Mouse (Mus musculus) limb, embryonic 15.5 days (tissue): ENCODE measurements around the gene Ubqln4. TPM values are rescaled to one million over a fixed set of nuclear protein-coding genes. Genes with fewer than 3 reads are reported as not detected.

Source experiments
- ATAC-seq: fragments of 200-750 bp; cut with Nextera tagmentation; 2 replicates; pipeline ENCODE4 v1.8.0; 2017; ENCODE audit warnings: low read depth, moderate TSS enrichment; ENCODE audit not compliant: insufficient number of reproducible peaks, low FRiP score, low TSS enrichment
- H3K27ac ChIP-seq: fragments of 300-500 bp; sonication (generic); 2 replicates; pipeline ENCODE4 v1.5.1; 2015; ENCODE audit warnings: moderate library complexity, mild to moderate bottlenecking, inconsistent platforms
- H3K27me3 ChIP-seq: fragments of 300-500 bp; sonication (generic); 2 replicates; pipeline ENCODE4 v1.6.1; 2015; ENCODE audit warnings: inconsistent platforms
- H3K36me3 ChIP-seq: fragments of 300-500 bp; sonication (generic); 2 replicates; pipeline ENCODE4 v1.6.1; 2015; ENCODE audit warnings: inconsistent platforms
- H3K4me1 ChIP-seq: fragments of 300-500 bp; sonication (generic); 2 replicates; pipeline ENCODE4 v1.6.1; 2015; ENCODE audit warnings: inconsistent platforms
- H3K4me2 ChIP-seq: fragments of 300-500 bp; sonication (generic); 2 replicates; pipeline ENCODE4 v1.6.1; 2015; ENCODE audit warnings: mild to moderate bottlenecking, inconsistent platforms
- H3K4me3 ChIP-seq: fragments of 300-500 bp; sonication (generic); 2 replicates; pipeline ENCODE4 v1.5.1; 2015; ENCODE audit warnings: mild to moderate bottlenecking, inconsistent platforms
- H3K9ac ChIP-seq: fragments of 300-500 bp; sonication (generic); 2 replicates; pipeline ENCODE4 v1.6.1; 2015; ENCODE audit warnings: inconsistent platforms
- H3K9me3 ChIP-seq: fragments of 300-500 bp; sonication (generic); 2 replicates; pipeline ENCODE4 v1.6.1; 2016; ENCODE audit warnings: inconsistent platforms
- WGBS: fragments of 180-500 bp; shearing (Covaris S2); methylation state at CpG from one replicate; pipeline ENCODE4 v1.1.7; 2015; 5-methylcytosine and 5-hydroxymethylcytosine counted together
- polyA plus RNA-seq: library from polyadenylated mRNA; unstranded; fragments of >200 nt; fragmentation: Nextera tagmentation; extraction: Ambion mirVana; gene quantifications from 2 replicates; pipeline ENCODE4 v1.2.1, GENCODE M21; 2015

The Ubqln4 gene
- polyA plus RNA-seq, 1 experiment from 2014 or later = 44.1 TPM

- Histone ChIP-seq H3K9ac (0 out of 2 replicates have a peak overlapping the region, but pooled peaks have one; percentile 23), H3K27ac (peak overlapping the region; percentile 75), H3K27me3 (no peaks in the 10 kb centered on the region), H3K36me3 (peaks cover 47% of the 10 kb centered on the region), H3K4me1 (peaks cover 70% of the 10 kb centered on the region), H3K4me3 (peak overlapping the region; percentile 82), H3K4me2 (peak overlapping the region; percentile 79), H3K9me3 (no peaks in the 10 kb centered on the region)
- ATAC-seq = no peak
- 10% methylated on average over 64 of the region's 64 CpGs for WGBS
Observed at GRCm38 (mm10) chr3:88536103-88536930, 17.2 kb upstream of the Ubqln4 start.

- 70% methylated on average over 6 of the region's 6 CpGs for WGBS
- 0 out of 2 replicates have a peak overlapping the region, but pooled peaks have one; percentile 79 for H3K4me2 ChIP-seq
- H3K27me3 ChIP-seq = no peaks in the 10 kb centered on the region
- H3K4me1 ChIP-seq = peaks cover 74% of the 10 kb centered on the region
- no peak for ATAC-seq
- H3K36me3 ChIP-seq = peaks cover 47% of the 10 kb centered on the region
- H3K9ac ChIP-seq = no peak overlapping the region
- peak overlapping the region; percentile 82; the same call in 1 of the 2 replicates for H3K4me3 ChIP-seq
- peak overlapping the region; percentile 75; the same call in 1 of the 2 replicates for H3K27ac ChIP-seq
- no peaks in the 10 kb centered on the region for H3K9me3 ChIP-seq
Observed at GRCm38 (mm10) chr3:88537146-88537545, 16.4 kb upstream of the Ubqln4 start.

GRCm38 (mm10) chr3:88538271-88539145, 15.1 kb upstream of the Ubqln4 start:
- WGBS = 61% methylated on average over 9 of the region's 9 CpGs
- ATAC-seq = no peak
- Histone ChIP-seq H3K4me2 (no peak overlapping the region), H3K4me3 (no peak overlapping the region), H3K36me3 (peaks cover 49% of the 10 kb centered on the region), H3K27me3 (no peaks in the 10 kb centered on the region), H3K9me3 (no peaks in the 10 kb centered on the region), H3K4me1 (peaks cover 71% of the 10 kb centered on the region), H3K9ac (no peak overlapping the region), H3K27ac (peak overlapping the region; percentile 18; the same call in 1 of the 2 replicates)

- Histone ChIP-seq H3K4me1 (peaks cover 64% of the 10 kb centered on the region), H3K9me3 (no peaks in the 10 kb centered on the region), H3K27me3 (no peaks in the 10 kb centered on the region), H3K36me3 (peaks cover 49% of the 10 kb centered on the region), H3K4me3 (no peak overlapping the region), H3K4me2 (no peak overlapping the region), H3K27ac (no peak overlapping the region; the same call in 1 of the 2 replicates), H3K9ac (no peak overlapping the region)
- WGBS = 27% methylated on average over 3 of the region's 3 CpGs
- no peak for ATAC-seq
Observed at GRCm38 (mm10) chr3:88539397-88539796, 14.2 kb upstream of the Ubqln4 start.

DNA sequence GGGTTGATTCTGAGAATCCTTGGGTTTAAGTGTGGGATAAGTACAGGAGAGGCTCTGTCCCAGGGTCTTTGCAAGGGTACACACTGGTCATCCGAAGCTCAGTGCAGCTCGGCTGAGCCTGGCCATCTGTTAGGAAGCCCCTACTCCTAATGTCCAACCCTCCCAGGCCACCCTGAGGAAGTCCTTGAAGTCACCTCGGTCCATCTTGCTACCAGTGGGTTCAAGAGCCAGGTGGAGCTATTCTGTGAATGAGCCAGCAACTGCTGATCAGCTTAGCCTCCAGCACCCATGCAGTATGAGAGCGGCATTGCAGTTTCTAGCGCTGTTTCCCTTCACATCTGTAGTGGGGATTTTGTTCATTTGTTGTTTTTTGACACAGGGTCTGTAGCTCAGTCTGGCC, 13.5 kb upstream of the Ubqln4 start:
- ATAC-seq = no peak
- Histone ChIP-seq H3K9me3 (no peaks in the 10 kb centered on the region), H3K4me1 (peaks cover 57% of the 10 kb centered on the region), H3K4me2 (no peak overlapping the region), H3K27ac (peak overlapping the region; percentile 59; the same call in 1 of the 2 replicates), H3K27me3 (no peaks in the 10 kb centered on the region), H3K4me3 (no peak overlapping the region), H3K9ac (no peak overlapping the region), H3K36me3 (peaks cover 49% of the 10 kb centered on the region)
- WGBS = 72% methylated on average over 5 of the region's 5 CpGs

- ATAC-seq = no peak
- H3K4me1 ChIP-seq = peaks cover 40% of the 10 kb centered on the region
- WGBS = 63% methylated on average over 7 of the region's 7 CpGs
- H3K36me3 ChIP-seq = peaks cover 39% of the 10 kb centered on the region
- H3K9ac ChIP-seq = no peak overlapping the region
- H3K9me3 ChIP-seq = no peaks in the 10 kb centered on the region
- no peaks in the 10 kb centered on the region for H3K27me3 ChIP-seq
- H3K4me2 ChIP-seq = no peak overlapping the region
- no peak overlapping the region for H3K4me3 ChIP-seq
- H3K27ac ChIP-seq = peak overlapping the region; percentile 30; the same call in 1 of the 2 replicates
Observed at GRCm38 (mm10) chr3:88541622-88542401, 11.7 kb upstream of the Ubqln4 start.

- no peak overlapping the region for H3K4me2 ChIP-seq
- H3K9ac ChIP-seq = no peak overlapping the region
- H3K27ac ChIP-seq = peak overlapping the region; percentile 30; the same call in 1 of the 2 replicates
- ATAC-seq = no peak
- H3K9me3 ChIP-seq = no peaks in the 10 kb centered on the region
- WGBS = 69% methylated on average over 4 of the region's 4 CpGs
- no peaks in the 10 kb centered on the region for H3K27me3 ChIP-seq
- peaks cover 38% of the 10 kb centered on the region for H3K4me1 ChIP-seq
- H3K4me3 ChIP-seq = no peak overlapping the region
- H3K36me3 ChIP-seq = peaks cover 33% of the 10 kb centered on the region
Observed at GRCm38 (mm10) chr3:88542486-88542885, 11.1 kb upstream of the Ubqln4 start.

DNA sequence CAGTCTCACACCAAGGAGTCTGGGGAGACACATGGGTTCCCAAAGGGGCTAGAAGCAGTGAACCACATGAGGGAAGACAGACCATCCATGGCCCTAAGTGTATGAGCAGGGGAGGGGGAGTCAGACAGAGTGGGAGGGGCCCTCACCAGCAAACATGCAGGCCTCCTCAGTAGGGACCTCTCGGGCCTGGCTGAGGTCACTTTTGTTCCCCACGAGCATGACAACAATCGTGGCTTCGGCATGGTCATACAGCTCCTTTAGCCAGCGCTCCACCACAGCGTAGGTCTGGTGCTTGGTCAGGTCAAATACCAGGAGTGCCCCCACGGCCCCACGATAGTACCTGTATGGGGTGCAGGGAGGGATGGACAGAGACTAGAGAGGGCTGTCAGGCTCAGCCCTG, 10.4 kb upstream of the Ubqln4 start:
- peaks cover 33% of the 10 kb centered on the region for H3K4me1 ChIP-seq
- H3K27me3 ChIP-seq = no peaks in the 10 kb centered on the region
- peaks cover 26% of the 10 kb centered on the region for H3K36me3 ChIP-seq
- H3K4me3 ChIP-seq = no peak overlapping the region
- no peak overlapping the region for H3K27ac ChIP-seq
- no peak overlapping the region for H3K4me2 ChIP-seq
- 78% methylated on average over 8 of the region's 8 CpGs for WGBS
- no peaks in the 10 kb centered on the region for H3K9me3 ChIP-seq
- no peak overlapping the region for H3K9ac ChIP-seq
- no peak for ATAC-seq

DNA sequence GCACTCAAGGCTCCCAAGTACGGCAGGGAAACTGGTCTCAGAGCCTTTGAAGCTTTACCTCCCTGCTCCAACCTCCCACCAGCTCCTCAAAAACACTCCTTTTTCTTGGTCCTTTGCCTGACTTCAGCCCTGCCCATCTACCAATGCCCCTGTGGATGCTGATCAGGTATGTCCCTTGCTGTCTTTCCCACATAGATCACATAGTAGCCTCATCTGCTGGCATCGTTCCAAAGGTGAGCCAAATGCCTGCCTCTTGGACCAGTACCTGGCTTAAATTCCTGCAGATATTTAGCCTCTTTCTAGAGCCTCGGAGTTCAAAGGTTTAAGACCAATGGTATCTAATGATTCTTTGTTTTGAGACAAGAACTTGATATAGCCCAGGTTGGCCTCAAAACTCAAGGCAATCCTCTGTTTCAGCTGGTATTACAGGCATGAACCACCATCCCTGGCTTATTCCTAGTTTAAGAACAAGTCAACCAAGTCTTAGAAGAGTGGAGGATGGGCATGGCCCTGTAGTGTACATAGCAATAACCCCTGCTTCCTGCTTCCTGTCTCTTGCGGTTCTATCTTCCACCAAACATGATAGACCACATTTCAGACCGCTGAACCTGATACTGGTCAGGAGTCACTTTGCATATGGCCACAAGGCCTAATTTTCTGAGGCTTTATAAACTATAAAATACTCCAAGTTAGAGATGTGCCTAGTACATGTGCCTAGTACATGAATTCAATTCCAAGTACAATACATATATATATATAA, 9.7 kb upstream of the Ubqln4 start:
- Histone ChIP-seq H3K27me3 (no peaks in the 10 kb centered on the region), H3K9me3 (no peaks in the 10 kb centered on the region), H3K36me3 (peaks cover 23% of the 10 kb centered on the region), H3K9ac (no peak overlapping the region), H3K4me1 (peaks cover 27% of the 10 kb centered on the region), H3K4me3 (no peak overlapping the region), H3K4me2 (no peak overlapping the region), H3K27ac (no peak overlapping the region)
- no peak for ATAC-seq
- WGBS = 65% methylated on average over 5 of the region's 5 CpGs

- H3K4me2 ChIP-seq = no peak overlapping the region
- ATAC-seq = no peak
- H3K27me3 ChIP-seq = no peaks in the 10 kb centered on the region
- no peak overlapping the region for H3K4me3 ChIP-seq
- H3K9me3 ChIP-seq = no peaks in the 10 kb centered on the region
- peaks cover 23% of the 10 kb centered on the region for H3K4me1 ChIP-seq
- H3K36me3 ChIP-seq = peaks cover 20% of the 10 kb centered on the region
- H3K27ac ChIP-seq = no peak overlapping the region
- H3K9ac ChIP-seq = no peak overlapping the region
- 35% methylated on average over 5 of the region's 5 CpGs for WGBS
Observed at GRCm38 (mm10) chr3:88544514-88544913, 9.0 kb upstream of the Ubqln4 start.
